Mouse (Mus musculus): Measurements from ENCODE around the gene Slc12a3. TPM values are rescaled to one million over a fixed set of nuclear protein-coding genes. Genes with fewer than 3 reads are reported as not detected.

Slc12a3 gene
- polyA plus RNA-seq, 1 experiment from 2014 or later, result 0.51 TPM

DNA sequence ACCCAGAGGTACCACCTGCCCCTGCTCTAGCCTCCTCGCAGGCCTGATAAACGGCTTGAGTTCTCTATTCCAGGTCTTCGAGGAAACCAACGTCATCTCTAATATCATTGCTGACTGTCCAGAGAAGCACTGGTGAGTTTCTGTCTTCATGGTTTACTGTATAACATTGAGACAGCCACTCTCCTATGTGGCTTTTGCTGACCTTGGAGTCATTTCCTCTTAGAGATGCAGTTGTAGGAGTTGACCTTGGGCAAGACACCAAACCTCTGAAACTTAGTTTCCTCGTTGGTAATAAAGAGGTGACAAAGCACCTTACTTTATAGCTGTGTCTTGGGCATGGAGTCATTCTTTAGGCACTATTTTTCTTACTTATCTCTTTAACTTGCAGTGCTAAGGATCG, 83.5 kb downstream of the Slc12a3 start:
- Histone ChIP-seq H3K9me3 (ENCODE audit: control insufficient read depth, low read length) (no peaks in the 10 kb centered on the region), H3K4me1 (ENCODE audit: control insufficient read depth, insufficient read depth, low read length) (no peaks in the 10 kb centered on the region), H3K27ac (ENCODE audit: low read depth, low read length) (no peak overlapping the region), H3K27me3 (ENCODE audit: control insufficient read depth, insufficient read depth, low read length) (no peaks in the 10 kb centered on the region), H3K4me3 (ENCODE audit: low read length) (no peak overlapping the region), H3K9ac (ENCODE audit: low read depth, low read length) (no peak overlapping the region), H3K4me2 (replicated peaks; ENCODE audit: low read depth, low read length) (no peak overlapping the region), H3K36me3 (ENCODE audit: control insufficient read depth, insufficient read depth, low read length) (no peaks in the 10 kb centered on the region)
- 81% methylated on average over 6 of the region's 6 CpGs for WGBS
- ATAC-seq (ENCODE audit: low FRiP score, low TSS enrichment), result no peak

DNA sequence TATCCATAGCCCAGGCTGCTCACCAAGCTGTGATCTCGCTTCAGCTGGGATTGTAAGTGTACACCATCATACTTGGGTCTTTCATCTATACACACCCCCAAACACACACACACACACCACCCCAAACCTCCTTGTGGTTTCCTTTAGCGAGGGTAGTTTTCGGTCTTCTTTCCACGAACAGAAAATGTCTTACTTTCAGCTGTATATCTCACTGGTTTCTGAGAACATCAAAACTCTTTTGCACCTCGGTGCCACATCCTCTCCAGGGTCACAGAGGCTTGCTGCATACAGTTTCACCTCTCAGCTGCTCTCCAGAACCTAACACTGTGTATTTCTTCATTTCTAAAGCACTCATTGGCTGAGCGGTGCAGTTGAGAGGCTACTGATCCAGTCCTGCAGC, 84.5 kb downstream of the Slc12a3 start:
- Histone ChIP-seq H3K4me2 (replicated peaks; ENCODE audit: low read depth, low read length) (no peak overlapping the region), H3K4me3 (ENCODE audit: low read length) (no peak overlapping the region), H3K4me1 (ENCODE audit: control insufficient read depth, insufficient read depth, low read length) (no peaks in the 10 kb centered on the region), H3K9me3 (ENCODE audit: control insufficient read depth, low read length) (no peaks in the 10 kb centered on the region), H3K9ac (ENCODE audit: low read depth, low read length) (no peak overlapping the region), H3K27me3 (ENCODE audit: control insufficient read depth, insufficient read depth, low read length) (no peaks in the 10 kb centered on the region), H3K36me3 (ENCODE audit: control insufficient read depth, insufficient read depth, low read length) (no peaks in the 10 kb centered on the region), H3K27ac (ENCODE audit: low read depth, low read length) (no peak overlapping the region)
- 80% methylated on average over 6 of the region's 6 CpGs for WGBS
- no peak for ATAC-seq (ENCODE audit: low FRiP score, low TSS enrichment)

DNA sequence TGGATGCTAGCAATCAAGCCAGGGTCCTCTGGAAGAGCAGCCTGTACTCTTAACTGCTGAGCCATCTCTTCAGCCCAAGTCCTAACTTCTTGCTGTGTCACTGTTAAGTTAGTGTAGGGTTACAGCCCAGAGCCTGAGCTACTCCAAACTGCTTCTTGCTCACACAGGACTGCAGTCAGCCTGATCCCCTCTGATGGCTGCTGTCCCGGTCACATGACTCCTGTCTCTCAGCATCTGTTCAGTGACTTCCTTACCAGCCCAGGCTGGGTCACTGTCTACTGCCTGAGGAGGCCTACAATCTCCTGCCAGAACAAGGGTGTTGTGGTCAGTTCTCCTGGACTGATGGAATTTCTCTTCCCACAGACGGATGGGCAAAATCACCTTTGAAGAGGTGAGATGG, 86.2 kb downstream of the Slc12a3 start:
- Histone ChIP-seq H3K4me3 (ENCODE audit: low read length) (no peak overlapping the region), H3K9ac (ENCODE audit: low read depth, low read length) (no peak overlapping the region), H3K4me2 (replicated peaks; ENCODE audit: low read depth, low read length) (no peak overlapping the region), H3K27me3 (ENCODE audit: control insufficient read depth, insufficient read depth, low read length) (no peaks in the 10 kb centered on the region), H3K27ac (ENCODE audit: low read depth, low read length) (no peak overlapping the region), H3K36me3 (ENCODE audit: control insufficient read depth, insufficient read depth, low read length) (no peaks in the 10 kb centered on the region), H3K4me1 (ENCODE audit: control insufficient read depth, insufficient read depth, low read length) (no peaks in the 10 kb centered on the region), H3K9me3 (ENCODE audit: control insufficient read depth, low read length) (no peaks in the 10 kb centered on the region)
- 52% methylated on average over 2 of the region's 2 CpGs for WGBS
- peak; percentile 62 for ATAC-seq (ENCODE audit: low FRiP score, low TSS enrichment)

MicroRNAs within 50 kb of the gene (microRNA counts, 519-probe panel; counts per million panel counts)
- microRNA mmu-miR-138, result 5,497 counts per million, percentile 52 among the panel's probes with 10 or more counts

Small RNAs within 50 kb of the gene (microRNA-seq; reads per million reads assigned to microRNA genes)
- gene Mir138-2, result 61.4 reads per million, percentile 46 among the genes with 10 or more reads in this experiment

Other genes with a start within 250 kb of the Slc12a3 start
- 13.8 and 16.8 TPM in 2 replicates for gene Bbs2, start 230.3 kb upstream of the Slc12a3 start, polyA plus RNA-seq (2014; fragmentation: Nextera tagmentation; extraction: Ambion mirVana)
- not detected in 2 replicates for gene Mt4, start 192.0 kb upstream of the Slc12a3 start, polyA plus RNA-seq (2014; fragmentation: Nextera tagmentation; extraction: Ambion mirVana)
- 0.60 and 1.7 TPM in 2 replicates for gene Mt3, start 176.6 kb upstream of the Slc12a3 start, polyA plus RNA-seq (2014; fragmentation: Nextera tagmentation; extraction: Ambion mirVana)
- gene Mt2, start 156.5 kb upstream of the Slc12a3 start, polyA plus RNA-seq (2014; fragmentation: Nextera tagmentation; extraction: Ambion mirVana), result 58.3 and 67.5 TPM in 2 replicates
- 123 and 166 TPM in 2 replicates for gene Mt1, start 150.1 kb upstream of the Slc12a3 start, polyA plus RNA-seq (2014; fragmentation: Nextera tagmentation; extraction: Ambion mirVana)
- gene Nup93, start 114.6 kb upstream of the Slc12a3 start, polyA plus RNA-seq (2014; fragmentation: Nextera tagmentation; extraction: Ambion mirVana), result 51.8 and 103 TPM in 2 replicates
- gene Herpud1, start 57.2 kb downstream of the Slc12a3 start, polyA plus RNA-seq (2014; fragmentation: Nextera tagmentation; extraction: Ambion mirVana), result 53.7 and 61.2 TPM in 2 replicates
- gene Nlrc5, start 105.2 kb downstream of the Slc12a3 start, polyA plus RNA-seq (2014; fragmentation: Nextera tagmentation; extraction: Ambion mirVana), result 0.10 and 0.70 TPM in 2 replicates
- gene Cpne2, start 203.8 kb downstream of the Slc12a3 start, polyA plus RNA-seq (2014; fragmentation: Nextera tagmentation; extraction: Ambion mirVana), result 13.2 and 13.6 TPM in 2 replicates

Data from kidney, embryonic 14.5 days (tissue).